Mouse (Mus musculus) NIH3T3 (cell line): Measurements from ENCODE around the gene Cdh13.

Experiments used
- DNase-seq: peaks from one replicate; pipeline ENCODE4 v3.0.0-alpha.2; 2012; ENCODE audit warnings: low read depth

The Cdh13 gene

GRCm38 (mm10) chr8:118938025-118938424 lies 654.5 kb downstream of the Cdh13 start:
- no peak for DNase-seq

- peak; percentile 33 for DNase-seq
Observed at GRCm38 (mm10) chr8:118951766-118952741, 668.5 kb downstream of the Cdh13 start.

- no peak for DNase-seq
Observed at GRCm38 (mm10) chr8:118956109-118956508, 672.6 kb downstream of the Cdh13 start.

GRCm38 (mm10) chr8:118961877-118962545 lies 678.5 kb downstream of the Cdh13 start:
- no peak for DNase-seq

- no peak for DNase-seq
Observed at GRCm38 (mm10) chr8:118965101-118965840, 681.7 kb downstream of the Cdh13 start.

GRCm38 (mm10) chr8:118968896-118969295 lies 685.4 kb downstream of the Cdh13 start:
- no peak for DNase-seq

GRCm38 (mm10) chr8:118979800-118980199 lies 696.3 kb downstream of the Cdh13 start:
- DNase-seq: no peak

- DNase-seq: no peak
Observed at GRCm38 (mm10) chr8:118983724-118984123, 700.2 kb downstream of the Cdh13 start.

GRCm38 (mm10) chr8:118986796-118987195 lies 703.3 kb downstream of the Cdh13 start:
- DNase-seq: no peak

- DNase-seq: no peak
Observed at GRCm38 (mm10) chr8:118995641-118996188, 712.2 kb downstream of the Cdh13 start.

- DNase-seq: no peak
Observed at GRCm38 (mm10) chr8:119000595-119000994, 717.1 kb downstream of the Cdh13 start.

- DNase-seq: no peak
Observed at GRCm38 (mm10) chr8:119004821-119005220, 721.3 kb downstream of the Cdh13 start.

GRCm38 (mm10) chr8:119018675-119019074 lies 735.1 kb downstream of the Cdh13 start:
- DNase-seq: no peak

- no peak for DNase-seq
Observed at GRCm38 (mm10) chr8:119020781-119021180, 737.2 kb downstream of the Cdh13 start.

- no peak for DNase-seq
Observed at GRCm38 (mm10) chr8:119021478-119021877, 737.9 kb downstream of the Cdh13 start.

GRCm38 (mm10) chr8:119022301-119022870 lies 738.9 kb downstream of the Cdh13 start:
- DNase-seq: peak; percentile 3

- DNase-seq: no peak
Observed at GRCm38 (mm10) chr8:119033398-119033797, 749.9 kb downstream of the Cdh13 start.

GRCm38 (mm10) chr8:119034037-119034436 lies 750.5 kb downstream of the Cdh13 start:
- DNase-seq: no peak

GRCm38 (mm10) chr8:119035126-119035525 lies 751.6 kb downstream of the Cdh13 start:
- DNase-seq: no peak

- no peak for DNase-seq
Observed at GRCm38 (mm10) chr8:119037571-119037970, 754.0 kb downstream of the Cdh13 start.

GRCm38 (mm10) chr8:119039358-119039757 lies 755.8 kb downstream of the Cdh13 start:
- DNase-seq: peak; percentile 3

- no peak for DNase-seq
Observed at GRCm38 (mm10) chr8:119057876-119058275, 774.3 kb downstream of the Cdh13 start.
